Mouse (Mus musculus) G1E (cell line): ENCODE data around the gene Eddm3b. TPM values are rescaled to one million over a fixed set of nuclear protein-coding genes. Genes with fewer than 3 reads are reported as not detected.

Source experiments
- ATAC-seq: 2 replicates; pipeline ENCODE4 v1.8.0; 2016; ENCODE audit warnings: mild to moderate bottlenecking; ENCODE audit not compliant: insufficient number of reproducible peaks, poor library complexity, low FRiP score, severe bottlenecking; ENCODE audit errors: extremely low read depth
- DNase-seq: peaks from one replicate; pipeline ENCODE4 v3.0.0; 2012; ENCODE audit warnings: low spot score
- H3K27me3 ChIP-seq: 2 replicates; pipeline ENCODE4 v1.6.1; 2012; ENCODE audit warnings: mild to moderate bottlenecking, low read length, inconsistent platforms; ENCODE audit not compliant: insufficient read depth
- H3K36me3 ChIP-seq: replicated peaks from 2 replicates; pipeline ENCODE3; 2012; ENCODE audit warnings: mild to moderate bottlenecking, inconsistent platforms
- H3K4me1 ChIP-seq: 2 replicates; pipeline ENCODE4 v1.6.1; 2012; ENCODE audit warnings: low read depth, low read length, inconsistent platforms, mixed read lengths; ENCODE audit not compliant: insufficient read depth
- H3K4me3 ChIP-seq: 2 replicates; pipeline ENCODE4 v1.5.1; 2012; ENCODE audit warnings: low read depth, mild to moderate bottlenecking, inconsistent platforms, low read length, moderate library complexity, mixed read lengths
- H3K9me3 ChIP-seq: replicated peaks from 2 replicates; pipeline ENCODE4 v1.6.1; 2012; ENCODE audit warnings: inconsistent platforms
- CTCF ChIP-seq: IDR thresholded peaks from 2 replicates; pipeline ENCODE4 v1.5.1; 2012; ENCODE audit warnings: low read depth, low read length, inconsistent platforms, mixed read lengths
- GATA1 ChIP-seq: IDR thresholded peaks from 2 replicates; pipeline ENCODE4 v1.6.1; 2012; ENCODE audit warnings: borderline replicate concordance, low read length, inconsistent platforms, mixed read lengths
- GATA2 ChIP-seq: IDR thresholded peaks from 2 replicates; pipeline ENCODE4 v1.6.1; 2012; ENCODE audit warnings: low read depth, low read length, inconsistent platforms, borderline replicate concordance
- POLR2AphosphoS5 ChIP-seq: IDR thresholded peaks from 2 replicates; pipeline ENCODE4 v1.6.1; 2012; ENCODE audit warnings: low read depth, low read length, inconsistent platforms; ENCODE audit not compliant: insufficient replicate concordance
- TAL1 ChIP-seq: conservative IDR thresholded peaks from 2 replicates; pipeline ENCODE4 v1.6.1; 2012; ENCODE audit warnings: low read depth, low read length, inconsistent platforms, mixed read lengths
- polyA plus RNA-seq: library from polyadenylated mRNA; stranded (reverse); fragments of >175 nt; gene quantifications from 2 replicates; pipeline ENCODE4 v1.2.3, GENCODE M21; 2012
- total RNA-seq, 2 experiments: library from RNA; stranded (forward) in 1 of 2; stranded (reverse) in 1 of 2; fragments of 200-1000 nt in 1 of 2; fragments of >200 nt in 1 of 2; fragmentation: Nextera tagmentation in 1 of 2; gene quantifications; 2 replicates each; pipeline ENCODE4 v1.2.3; 2014 to 2017

The Eddm3b gene
- total and polyA plus RNA-seq, 3 experiments = 0.11 TPM; not detected in 2

- ATAC-seq (peak; percentile 37; the same call in 1 of the 2 replicates), DNase-seq (no peak)
- H3K4me1 ChIP-seq = peaks cover 45% of the 10 kb centered on the region
- H3K4me3 ChIP-seq = peak overlapping the region; percentile 69
- H3K9me3 ChIP-seq = no peaks in the 10 kb centered on the region
- TF ChIP-seq POLR2AphosphoS5 (no peak), GATA2 (no peak), GATA1 (no peak), CTCF (no peak), TAL1 (no peak)
- H3K36me3 ChIP-seq = no peaks in the 10 kb centered on the region
- peaks cover 27% of the 10 kb centered on the region for H3K27me3 ChIP-seq
These were observed 31.3 kb upstream of the Eddm3b start for GRCm38 (mm10) chr14:51082599-51083581.

GRCm38 (mm10) chr14:51083805-51084204 lies 30.4 kb upstream of the Eddm3b start:
- TF ChIP-seq GATA2 (no peak), GATA1 (no peak), TAL1 (no peak), POLR2AphosphoS5 (no peak), CTCF (no peak)
- Histone ChIP-seq H3K4me3 (peak overlapping the region; percentile 69; the same call in 1 of the 2 replicates), H3K36me3 (no peaks in the 10 kb centered on the region), H3K9me3 (no peaks in the 10 kb centered on the region), H3K27me3 (peaks cover 24% of the 10 kb centered on the region), H3K4me1 (peaks cover 48% of the 10 kb centered on the region)
- ATAC-seq (no peak), DNase-seq (no peak)

- DNase-seq = no peak
- Histone ChIP-seq H3K4me3 (no peak overlapping the region), H3K27me3 (peaks cover 19% of the 10 kb centered on the region)
These were observed 29.1 kb upstream of the Eddm3b start for GRCm38 (mm10) chr14:51085086-51085485.

GRCm38 (mm10) chr14:51085911-51086310 lies 28.3 kb upstream of the Eddm3b start:
- no peak for ATAC-seq
- peaks cover 11% of the 10 kb centered on the region for H3K27me3 ChIP-seq
- H3K4me3 ChIP-seq = no peak overlapping the region
- peaks cover 55% of the 10 kb centered on the region for H3K4me1 ChIP-seq
- DNase-seq = no peak
- no peak for TF ChIP-seq CTCF
- TF ChIP-seq TAL1 = no peak
- TF ChIP-seq GATA1 = no peak
- no peak for TF ChIP-seq GATA2
- TF ChIP-seq POLR2AphosphoS5 = no peak
- H3K9me3 ChIP-seq = no peaks in the 10 kb centered on the region
- H3K36me3 ChIP-seq = no peaks in the 10 kb centered on the region

More at GRCm38 (mm10) chr14:51085086-51085485, 29.1 kb upstream of the Eddm3b start:
- no peak for TF ChIP-seq GATA2
- TF ChIP-seq GATA1 = no peak
- no peak for TF ChIP-seq TAL1
- no peak for TF ChIP-seq CTCF
- no peak for TF ChIP-seq POLR2AphosphoS5
- Histone ChIP-seq H3K4me1 (peaks cover 51% of the 10 kb centered on the region), H3K36me3 (no peaks in the 10 kb centered on the region), H3K9me3 (no peaks in the 10 kb centered on the region)
- ATAC-seq = no peak

- peaks cover 62% of the 10 kb centered on the region for H3K4me1 ChIP-seq
- no peaks in the 10 kb centered on the region for H3K36me3 ChIP-seq
- ATAC-seq (no peak), DNase-seq (no peak)
- H3K4me3 ChIP-seq = peak overlapping the region; percentile 77; the same call in 1 of the 2 replicates
- no peaks in the 10 kb centered on the region for H3K9me3 ChIP-seq
- no peak for TF ChIP-seq TAL1
- peaks cover 5% of the 10 kb centered on the region for H3K27me3 ChIP-seq
These were observed 26.5 kb upstream of the Eddm3b start for GRCm38 (mm10) chr14:51087762-51088161.

GRCm38 (mm10) chr14:51088166-51088969 lies 25.9 kb upstream of the Eddm3b start:
- Histone ChIP-seq H3K9me3 (no peaks in the 10 kb centered on the region), H3K36me3 (no peaks in the 10 kb centered on the region), H3K27me3 (no peaks in the 10 kb centered on the region), H3K4me1 (peaks cover 57% of the 10 kb centered on the region), H3K4me3 (peak overlapping the region; percentile 77)
- ATAC-seq = peak; percentile 15; the same call in 1 of the 2 replicates
- no peak for DNase-seq
- TF ChIP-seq GATA1 (no peak), POLR2AphosphoS5 (no peak), CTCF (no peak), GATA2 (no peak), TAL1 (no peak)
